Mouse (Mus musculus) A20 (cell line): Measurements from ENCODE around the gene Bsdc1.

Experiments
- DNase-seq: peaks from one replicate; pipeline ENCODE4 v3.0.0-alpha.2; 2011; ENCODE audit warnings: low read depth, low spot score

Bsdc1 gene

DNA sequence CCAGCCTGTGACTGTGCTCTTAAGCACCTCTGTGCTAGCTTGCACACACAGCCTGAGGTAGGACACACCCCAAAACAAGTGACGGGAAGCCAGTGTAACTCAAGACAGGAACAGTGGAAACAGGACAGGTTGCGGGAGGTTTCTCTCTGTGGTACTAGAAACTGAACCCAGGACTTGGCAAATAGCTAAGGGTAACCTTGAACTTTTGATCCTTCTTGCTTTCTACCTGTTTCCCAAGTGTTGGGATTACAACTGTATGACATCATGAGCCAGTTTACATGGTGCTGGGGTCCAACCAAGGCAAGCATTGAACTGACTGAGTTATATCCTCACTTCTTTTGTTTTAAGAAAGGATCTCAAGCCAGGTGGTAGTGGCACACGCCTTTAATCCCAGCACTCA, 18.5 kb downstream of the Bsdc1 start:
- DNase-seq = no peak

DNA sequence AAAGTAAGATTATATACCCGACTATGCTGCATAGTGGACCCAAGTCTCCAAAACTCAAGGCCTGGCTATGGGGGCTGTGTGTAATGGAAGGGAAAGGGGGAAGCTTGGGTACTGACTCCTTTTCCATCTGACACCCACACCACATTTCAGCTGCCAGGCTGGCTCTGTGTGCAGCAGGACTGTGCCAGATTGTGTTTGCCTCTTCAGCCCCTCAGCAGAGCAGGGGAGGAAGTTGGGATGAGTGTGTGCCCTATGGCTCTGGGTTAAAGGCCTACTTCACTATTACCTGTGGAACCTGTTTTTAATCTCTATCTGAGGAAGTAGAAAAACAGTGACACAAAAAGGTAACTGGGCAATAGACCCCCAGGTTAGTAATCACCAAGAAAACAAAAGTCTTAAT, 19.7 kb downstream of the Bsdc1 start:
- no peak for DNase-seq

DNA sequence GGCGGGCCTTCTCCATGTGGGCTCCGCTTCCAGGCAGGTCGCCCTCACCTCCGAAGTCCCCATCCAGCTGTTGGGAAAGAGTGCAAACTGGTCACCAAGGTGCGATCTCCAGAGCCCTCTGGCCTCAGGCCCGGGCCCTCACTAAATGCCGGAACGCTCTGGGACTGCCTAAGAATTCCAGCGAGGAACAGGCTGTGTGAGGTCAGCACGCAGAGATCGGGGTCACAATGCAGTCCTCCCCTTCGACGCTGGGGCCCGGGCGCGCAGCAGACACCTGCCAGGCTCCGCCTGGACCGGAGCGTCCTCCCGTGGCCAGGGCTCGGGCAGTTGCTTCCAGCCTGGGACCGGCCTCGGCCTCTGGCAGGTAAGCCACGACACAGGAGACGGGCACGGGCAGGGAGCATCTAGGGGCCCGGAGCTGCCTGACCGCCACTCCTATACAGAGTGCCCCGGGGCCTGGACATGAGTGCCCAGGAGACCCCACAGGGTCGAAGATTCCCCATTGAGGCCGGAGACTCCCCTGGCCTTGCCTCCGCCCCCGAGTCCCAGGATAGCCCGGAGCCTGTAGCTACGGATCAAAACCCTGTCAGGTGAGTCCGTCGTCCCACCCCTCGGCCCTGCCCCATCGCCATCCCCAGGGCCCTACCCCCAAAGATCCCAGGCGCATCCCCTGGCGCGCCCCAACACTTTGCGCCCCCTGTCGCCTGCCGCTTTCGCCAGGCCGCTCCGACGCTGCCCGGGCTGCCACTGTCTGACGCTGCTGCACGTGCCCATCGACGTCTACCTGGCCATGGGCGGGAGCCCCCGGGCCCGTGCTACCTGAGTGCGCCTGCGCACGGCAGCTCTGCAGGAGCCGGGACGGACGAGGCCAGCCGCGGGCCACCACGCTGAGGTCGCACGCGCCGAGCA, 29.8 kb downstream of the Bsdc1 start, which contains the start of the genes Tssk3 and Fam229a:
Tssk3 (minus strand) TSS at position 51 of the 909 bp plus-strand sequence.
Fam229a (plus strand) TSS at position 219 of the 909 bp plus-strand sequence.
- no peak for DNase-seq

DNA sequence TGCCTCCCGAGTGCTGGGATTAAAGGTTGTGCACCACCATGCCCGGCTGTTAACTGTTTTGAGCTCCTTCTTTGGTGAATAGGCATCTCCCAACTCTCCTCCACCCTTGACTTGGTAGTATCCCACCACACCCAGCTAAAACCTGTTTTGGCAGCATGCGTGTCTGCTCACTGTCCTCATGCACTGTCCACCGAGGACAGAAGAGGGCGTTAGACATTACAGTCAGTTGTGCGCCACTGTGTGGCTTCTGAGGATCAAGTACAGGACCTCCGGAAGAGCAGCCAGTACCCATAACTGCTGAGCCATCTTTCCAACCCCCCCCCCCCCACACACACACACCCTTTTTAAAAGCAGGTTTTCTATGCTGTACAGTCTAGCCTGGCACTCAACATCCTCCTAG, 33.3 kb downstream of the Bsdc1 start:
- DNase-seq = no peak

DNA sequence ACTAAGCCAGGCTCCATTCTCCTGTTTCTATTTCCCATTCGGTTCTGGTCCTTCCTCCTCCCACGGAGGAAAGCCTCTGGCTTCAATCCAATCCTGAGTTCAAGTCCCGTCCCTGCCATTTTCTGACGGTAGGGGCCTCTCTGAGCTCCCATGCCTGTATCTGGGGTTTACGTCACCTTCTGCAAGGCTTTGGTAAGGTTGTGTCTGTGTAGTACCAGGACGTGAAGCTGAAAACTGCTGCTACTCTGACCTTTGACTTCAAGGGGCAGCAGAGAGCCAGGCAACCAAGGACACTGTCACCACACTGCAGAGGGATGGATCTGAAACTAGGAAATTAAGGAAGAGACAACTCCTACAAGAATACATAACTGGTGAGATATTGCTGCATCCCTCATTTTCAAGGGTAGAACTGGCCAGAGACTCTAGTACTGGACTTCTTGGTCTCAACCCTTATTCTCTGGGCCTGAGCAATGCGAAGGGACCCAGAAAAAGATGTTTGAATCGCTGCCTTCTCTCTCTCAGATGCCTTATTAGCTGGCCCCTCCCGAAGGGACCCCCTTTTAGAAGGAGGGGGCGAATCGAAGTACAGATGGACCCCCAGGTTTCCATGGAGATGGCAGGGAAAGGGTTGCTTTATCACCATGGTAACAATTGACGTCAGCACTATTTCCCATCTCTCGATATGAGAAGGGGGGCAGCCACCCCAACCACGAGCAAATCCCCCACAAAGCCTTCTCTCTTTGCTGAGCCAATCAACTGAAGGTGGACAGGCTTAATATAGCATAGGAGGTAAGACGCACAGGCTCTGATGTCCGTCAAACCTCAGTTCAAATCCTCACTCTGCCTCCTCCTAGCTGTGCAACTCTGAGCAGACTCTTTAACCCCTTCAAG, 34.5 kb downstream of the Bsdc1 start:
- peak; percentile 27 for DNase-seq

DNA sequence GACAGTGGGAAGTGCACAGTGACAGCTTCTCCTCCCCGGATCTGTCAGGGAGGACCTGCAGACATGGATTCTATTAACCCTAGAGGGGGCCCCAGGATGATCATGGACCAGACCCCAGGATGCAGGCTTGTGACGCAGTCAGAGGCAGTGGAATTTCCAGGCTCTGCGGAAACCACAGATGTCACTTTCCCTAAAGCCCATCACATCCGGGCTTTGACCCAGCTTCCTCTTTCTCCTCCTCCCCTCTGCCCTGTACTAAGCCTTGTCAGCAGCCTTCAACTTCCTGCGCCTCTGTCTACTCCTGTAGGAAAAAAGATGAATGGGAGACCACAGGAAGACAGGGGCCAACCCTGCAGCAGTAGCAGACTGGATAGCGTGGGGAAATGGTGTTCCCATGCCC, 35.2 kb downstream of the Bsdc1 start:
- no peak for DNase-seq

DNA sequence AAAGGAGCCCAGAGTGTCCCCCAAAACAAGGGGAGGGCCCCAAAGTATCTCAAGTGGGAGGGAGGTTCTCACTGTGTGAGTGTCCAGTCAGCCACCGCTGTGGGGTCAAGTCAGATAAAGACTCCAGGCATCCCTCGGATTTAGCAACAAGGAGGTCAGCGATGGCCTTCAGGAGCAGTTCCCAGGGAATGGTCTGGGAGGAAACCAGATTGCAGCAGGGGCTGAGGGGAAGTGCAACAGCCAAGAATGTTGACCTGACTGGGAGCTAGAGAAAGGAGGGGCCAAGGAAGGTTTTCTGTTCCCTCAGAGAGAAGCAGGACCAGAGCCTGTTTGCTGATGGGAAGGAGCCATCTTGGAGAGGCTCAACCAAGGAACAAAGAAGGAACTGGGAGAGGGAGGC, 37.6 kb downstream of the Bsdc1 start:
- DNase-seq = no peak

DNA sequence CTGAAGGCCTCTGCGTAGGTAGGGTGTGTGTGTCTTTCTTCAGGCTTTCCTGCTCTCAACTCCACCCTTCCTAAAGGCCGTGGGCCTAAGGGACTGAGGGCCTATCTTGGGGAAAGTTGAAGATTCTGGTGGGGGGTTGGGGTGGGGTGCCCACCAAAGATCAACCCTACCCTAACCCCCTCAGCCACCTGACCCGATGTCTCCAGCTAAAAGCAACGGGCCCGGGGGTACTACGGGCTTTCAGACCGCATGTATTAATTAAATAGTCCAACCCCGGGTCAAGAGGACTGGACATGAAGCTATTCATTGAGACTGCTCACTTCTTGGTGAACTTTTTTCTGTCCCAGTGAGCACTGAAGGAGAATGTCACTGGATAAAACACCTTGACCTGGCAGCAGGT, 38.6 kb downstream of the Bsdc1 start:
- DNase-seq = no peak

DNA sequence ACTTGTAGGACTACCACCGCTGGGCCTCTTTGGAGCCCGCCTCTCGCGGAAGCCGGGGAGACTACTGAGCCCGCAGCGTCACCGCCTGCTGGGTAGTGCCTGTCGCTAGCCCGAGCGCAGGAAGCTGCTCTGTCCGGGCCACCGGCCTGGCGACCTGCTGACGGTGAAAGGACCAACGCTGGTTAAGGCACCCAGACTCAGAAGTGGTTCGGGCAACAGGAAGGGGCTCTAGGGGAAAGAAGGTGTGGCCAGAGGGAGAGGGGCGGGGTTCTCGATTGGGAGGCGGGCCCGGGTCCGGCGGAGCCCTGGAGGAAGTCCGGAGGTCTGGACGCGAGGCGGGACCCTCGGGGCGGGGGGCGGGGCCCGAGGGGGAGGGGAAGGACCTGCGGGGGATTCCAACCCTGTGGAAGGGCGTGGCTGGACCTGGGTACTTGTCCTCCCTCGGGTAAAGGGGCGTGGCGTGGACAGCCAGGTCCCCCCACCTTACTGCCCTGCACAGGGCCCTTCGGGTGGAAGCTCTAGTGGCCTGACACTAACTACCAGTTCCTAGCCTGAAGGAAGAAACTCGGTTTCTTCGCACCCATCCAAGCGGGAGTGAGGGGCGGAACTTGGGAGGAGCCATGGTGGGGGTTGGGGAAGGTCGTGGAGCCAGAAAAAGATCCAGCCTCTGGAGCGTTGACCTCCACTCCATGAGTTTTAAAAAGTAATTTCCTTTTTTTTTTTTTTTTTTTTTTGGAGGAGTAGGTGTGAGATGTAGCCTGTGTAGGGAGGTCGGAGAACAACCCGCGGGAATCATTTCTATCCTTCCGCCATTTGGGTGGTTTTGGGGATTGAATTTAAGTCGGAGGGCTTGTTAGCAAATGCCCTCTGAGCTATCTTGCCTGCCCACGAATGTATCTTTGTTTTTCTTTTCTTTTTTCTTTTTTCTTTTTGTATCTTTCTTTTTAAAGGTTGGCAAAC, 39.5 kb downstream of the Bsdc1 start:
- DNase-seq = peak; percentile 84

DNA sequence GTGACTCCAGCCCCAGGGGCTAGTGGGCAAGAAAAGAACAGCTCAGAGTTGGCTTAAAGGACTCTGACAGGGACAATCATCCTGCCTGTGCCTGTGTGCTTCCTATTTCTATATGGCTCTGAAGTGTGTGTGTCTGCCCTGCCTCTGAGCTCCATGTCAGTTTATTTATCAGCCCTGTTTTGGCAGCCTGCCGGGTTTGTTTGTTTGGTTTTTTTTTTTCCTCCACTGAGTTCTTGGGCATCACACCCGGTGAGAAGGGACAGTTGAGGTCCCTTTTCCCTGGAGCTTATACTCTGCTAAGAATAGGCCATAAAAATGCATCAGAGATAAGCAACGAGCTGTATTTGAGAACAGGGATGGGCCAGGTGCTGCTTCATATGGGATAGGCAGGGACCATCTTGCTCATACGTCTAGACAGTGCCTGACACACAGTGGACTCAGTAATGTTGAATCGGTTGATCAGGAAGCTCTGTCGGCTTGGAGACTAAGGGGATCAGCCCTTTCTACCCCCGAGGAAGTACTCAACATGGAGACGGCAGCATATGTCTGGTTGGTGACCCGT, 41.0 kb downstream of the Bsdc1 start:
- DNase-seq = no peak

DNA sequence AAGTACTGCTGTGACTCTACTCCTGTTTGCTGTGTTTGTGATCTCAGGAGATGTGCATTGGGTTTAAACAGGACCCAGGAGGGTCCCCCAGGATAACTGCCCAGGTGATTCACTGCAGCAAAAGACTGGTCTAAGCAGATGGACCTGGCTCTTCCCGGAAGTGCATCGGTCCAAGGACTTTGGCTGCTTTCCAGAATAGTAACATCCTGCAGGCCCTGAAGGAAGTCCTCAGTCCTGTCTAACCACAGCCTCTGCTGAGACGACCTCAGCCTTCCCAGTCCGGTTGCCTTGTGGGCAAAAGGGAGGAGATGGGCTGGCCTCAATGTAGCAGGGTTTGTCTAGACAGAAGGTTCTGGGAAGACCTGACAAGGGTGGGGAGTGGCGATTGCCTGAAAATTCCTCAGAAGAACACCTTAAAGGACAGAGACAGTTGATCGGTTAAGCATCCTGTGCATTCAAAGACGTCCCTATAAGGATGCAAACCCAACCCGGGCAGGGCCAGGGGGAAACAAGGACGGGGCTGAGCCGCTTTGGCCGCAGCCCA, 41.6 kb downstream of the Bsdc1 start:
- DNase-seq = no peak

DNA sequence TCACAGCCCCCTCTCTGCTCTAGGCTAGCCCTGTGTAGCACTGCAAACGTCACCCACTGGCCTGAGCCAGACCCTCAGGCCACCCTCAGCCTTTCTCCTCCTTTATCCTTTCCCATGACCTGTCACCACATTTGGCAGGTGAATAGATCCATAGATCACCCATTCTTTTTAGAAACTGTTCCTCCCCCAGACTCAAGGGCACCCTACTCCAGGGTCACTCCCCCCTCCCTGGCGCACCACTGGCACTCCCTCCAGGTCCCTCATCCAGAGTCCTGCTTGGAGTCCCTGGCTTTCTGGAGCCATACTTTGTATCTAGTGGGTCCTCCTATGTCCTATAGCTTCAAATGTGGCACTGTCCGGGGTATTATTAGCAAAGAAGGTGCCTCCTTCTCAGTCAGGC, 44.1 kb downstream of the Bsdc1 start:
- no peak for DNase-seq

DNA sequence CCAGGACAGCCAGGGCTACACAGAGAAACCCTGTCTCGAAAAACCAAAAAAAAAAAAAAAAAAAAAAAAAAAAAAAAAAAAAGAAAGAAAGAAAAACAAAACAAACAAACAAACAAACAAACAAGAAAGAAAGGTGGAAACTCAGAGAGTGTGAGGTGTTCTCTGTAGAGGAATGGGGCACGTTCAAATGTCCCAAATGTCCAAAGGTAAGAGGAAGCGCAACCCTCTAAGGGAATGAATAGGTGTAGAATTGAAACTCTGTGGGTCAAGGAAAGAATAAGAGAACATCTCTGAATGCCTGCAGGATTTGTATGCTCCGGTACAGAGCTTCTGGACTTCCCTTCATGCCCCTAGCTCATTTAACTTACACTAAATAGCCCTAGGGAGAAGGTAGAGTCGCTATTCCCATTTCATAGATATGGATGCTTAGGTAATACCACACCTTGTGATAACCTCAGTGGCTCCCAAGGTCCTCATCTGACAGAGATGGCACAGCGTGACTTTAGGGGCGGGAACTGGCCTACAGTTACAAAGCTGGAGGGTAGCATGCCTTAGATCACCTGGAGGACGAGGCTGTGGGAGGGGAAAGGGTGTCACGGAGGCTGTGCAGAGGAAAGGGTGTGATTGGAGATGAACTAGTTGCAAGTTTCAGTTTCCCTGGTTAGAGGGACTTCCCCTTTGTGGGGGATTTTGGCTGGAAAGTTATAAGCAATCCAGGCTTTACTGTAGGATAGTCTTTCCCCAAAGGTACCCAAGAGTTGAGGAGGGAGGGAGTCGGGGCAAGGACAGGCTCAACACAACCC, 46.3 kb downstream of the Bsdc1 start:
- peak; percentile 52 for DNase-seq

DNA sequence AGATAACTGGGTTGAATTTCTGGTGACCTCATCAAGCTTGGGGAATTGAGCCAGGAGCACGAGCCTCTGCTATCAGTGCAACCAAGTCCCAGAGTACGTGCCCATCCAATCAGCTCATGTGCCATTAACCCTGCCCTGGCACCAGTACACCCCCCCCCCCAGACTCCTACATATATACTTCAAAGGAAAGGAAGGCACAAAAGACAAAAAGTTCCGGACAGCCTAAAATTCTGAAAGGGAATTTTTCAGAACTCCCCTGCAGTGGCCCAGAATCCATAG, 46.8 kb downstream of the Bsdc1 start:
- DNase-seq = no peak

DNA sequence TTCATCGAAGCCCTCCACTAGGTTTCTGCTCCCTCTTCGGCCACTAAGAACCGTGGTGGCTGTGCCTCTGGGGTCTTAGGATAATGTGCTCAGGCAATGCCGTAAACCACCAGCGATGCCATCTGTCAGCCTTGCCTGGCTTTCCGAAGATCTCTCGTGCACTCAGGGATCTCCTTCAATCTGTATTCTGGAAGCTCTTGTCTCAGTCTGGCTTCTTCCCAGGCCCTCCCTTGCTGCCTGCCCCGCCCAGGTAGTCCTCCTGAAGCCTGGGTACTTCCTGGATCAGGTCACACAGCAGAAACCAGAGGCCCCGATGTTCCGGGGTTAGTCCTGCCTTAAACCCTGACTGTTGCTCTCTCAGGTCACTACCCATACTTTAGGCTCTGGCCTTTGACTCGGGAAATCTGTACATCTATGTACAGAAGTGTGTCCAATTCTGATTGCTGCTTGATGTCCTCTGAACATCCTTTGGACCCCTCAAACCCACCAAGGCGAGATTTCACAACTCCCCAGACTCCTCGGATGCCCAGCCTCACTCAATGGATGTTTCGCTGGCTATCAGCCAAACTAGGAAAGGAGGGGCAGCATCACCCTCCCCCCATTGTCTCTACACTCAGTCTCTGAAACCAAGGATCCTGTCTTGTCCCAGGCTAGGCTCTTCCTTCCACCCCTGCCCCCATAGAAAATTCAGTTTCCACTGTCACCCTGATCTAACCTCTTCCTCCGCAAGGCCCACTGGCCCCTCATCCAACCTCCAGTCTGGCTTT, 47.6 kb downstream of the Bsdc1 start:
- no peak for DNase-seq

DNA sequence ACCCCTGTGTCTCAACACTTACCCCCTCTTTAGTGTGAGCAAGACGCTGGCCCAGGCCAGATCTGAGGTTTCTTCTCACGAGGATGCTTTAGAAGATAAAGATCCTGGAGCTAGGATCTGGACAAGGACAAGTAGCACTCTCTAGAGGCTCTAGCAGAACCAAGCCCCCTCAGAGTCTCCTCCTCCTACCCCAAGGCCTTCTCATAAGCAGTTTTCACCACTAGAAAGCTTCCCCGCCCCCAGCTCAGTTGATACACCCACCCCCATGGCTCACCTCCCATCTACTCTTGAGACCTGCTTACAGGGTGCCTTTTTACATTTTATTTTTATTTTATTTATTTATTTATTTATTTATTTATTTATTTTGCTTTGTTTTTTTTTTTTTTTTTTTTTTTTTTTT, 48.3 kb downstream of the Bsdc1 start:
- DNase-seq = no peak

DNA sequence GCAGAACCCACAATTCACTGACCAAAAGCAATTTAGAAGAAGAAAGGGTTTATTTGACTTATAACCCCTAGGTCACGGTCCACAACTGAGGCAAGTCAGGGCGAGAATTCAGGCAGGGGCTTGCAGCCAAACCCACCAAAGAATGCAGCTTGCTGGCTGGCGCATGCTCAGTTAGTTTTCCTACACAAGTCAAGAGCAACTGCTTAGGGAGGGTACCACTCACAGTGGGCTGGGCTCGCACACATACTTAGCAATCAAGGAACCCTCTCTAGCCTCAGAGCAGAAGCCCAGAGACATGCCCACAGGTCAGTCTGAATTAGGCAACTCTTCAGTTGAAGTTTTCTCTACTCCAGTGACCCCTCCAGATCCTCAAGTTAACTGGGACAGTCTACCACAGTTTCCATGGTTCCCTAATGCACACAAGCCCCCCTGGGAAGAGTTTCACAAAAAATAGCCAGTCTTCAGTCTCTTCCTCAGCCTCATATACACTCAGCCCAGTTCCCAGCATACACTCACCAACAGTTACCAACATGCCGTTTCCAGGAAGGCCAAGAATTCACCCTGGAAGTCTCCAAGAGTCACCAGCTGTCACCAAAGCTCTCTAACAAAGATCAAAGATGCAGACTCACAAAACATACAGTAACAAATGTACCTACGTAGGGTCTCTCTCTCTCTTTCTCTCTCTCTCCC, 49.5 kb downstream of the Bsdc1 start:
- no peak for DNase-seq

DNA sequence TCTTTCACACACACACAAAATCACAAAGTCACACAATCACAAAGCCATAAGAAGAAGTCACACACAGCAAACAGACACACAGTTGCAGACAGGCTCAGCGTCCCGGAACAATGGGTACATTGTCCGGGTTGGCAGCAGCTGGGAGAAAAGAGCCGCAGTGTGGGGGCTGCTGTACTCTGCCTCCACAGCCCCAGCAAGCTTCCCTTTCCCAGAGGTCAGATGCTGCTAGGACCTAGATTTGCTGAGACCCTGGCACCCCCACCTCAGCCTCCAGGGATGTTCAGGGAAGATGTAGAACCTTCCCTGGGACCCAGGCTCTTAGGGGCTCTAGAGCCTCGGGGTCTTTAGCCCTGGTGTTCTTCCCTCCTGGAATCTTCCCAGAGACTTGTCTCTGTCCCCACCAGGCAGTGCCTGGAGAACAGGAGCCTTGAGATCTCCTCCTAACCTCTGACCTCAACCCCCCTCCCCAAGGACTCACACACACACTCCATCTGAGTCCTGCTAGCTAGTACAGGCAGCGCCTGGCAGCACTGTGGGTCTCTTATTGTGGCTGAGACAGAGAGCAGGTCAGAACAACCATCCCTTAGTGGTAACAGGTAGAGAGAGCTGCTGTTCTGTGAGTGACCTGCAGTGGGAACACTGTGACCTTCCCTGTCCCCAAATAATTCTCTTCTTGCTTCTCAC, 50.2 kb downstream of the Bsdc1 start:
- DNase-seq = no peak
